Mouse (Mus musculus) cerebellum, postnatal 14 days (tissue): ENCODE data around the gene Vwa7.

ENCODE experiments used
- DNase-seq, 2 experiments: peaks; one replicate each; pipeline ENCODE4 v3.0.0; 2021; ENCODE audit warnings: mixed read lengths in 2 of 2

The Vwa7 gene

DNA sequence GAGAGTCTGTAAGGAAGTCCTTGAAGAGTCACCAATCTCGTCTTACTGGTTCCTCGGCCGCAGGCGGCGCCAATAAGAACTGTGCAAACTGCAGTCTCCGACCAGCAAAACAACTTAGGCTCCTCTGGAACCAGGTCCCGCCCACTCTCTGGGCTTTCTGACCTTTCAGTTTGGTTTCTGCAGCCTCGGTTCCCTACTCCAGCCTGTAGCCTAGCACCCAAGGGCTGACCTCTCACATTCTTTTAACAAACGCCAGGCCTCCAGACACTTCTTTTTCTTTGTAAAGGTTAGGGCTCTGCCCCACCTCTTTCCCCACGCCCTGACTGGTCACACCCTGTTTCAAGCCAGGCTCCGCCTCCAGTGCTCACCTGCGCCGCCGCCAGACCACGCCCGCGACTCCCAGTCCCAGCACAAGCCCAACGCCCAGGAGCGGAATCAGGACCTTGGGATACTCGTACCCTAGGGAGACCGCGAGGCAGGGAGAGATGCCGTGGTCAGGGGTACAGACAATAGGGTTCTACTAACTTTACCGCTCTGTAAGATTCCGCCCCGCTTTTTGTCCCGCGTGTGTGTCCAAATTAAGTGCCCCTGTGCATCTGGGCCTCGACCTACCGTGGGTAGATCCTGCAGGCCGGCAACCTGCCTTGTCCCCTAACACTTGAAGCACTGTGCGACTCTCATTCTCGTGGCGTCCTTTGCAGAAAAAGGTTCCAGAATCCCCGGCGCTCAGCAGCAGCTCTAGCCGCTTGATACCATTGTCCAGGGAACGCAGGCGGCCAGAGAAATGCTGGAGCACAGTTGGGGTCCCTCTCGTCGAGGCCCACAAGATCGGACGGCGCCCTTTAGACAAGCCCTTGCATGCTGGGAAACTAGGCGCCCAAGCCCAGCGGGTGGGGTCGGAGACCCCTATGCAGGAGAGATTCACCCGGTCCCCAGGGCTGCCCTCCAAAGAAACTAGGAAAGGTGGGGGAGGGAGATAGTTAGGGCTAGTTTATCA, 48.9 kb downstream of the Vwa7 start, which contains the start of gene Ly6g6c:
TSS of gene Ly6g6c (plus strand) at position 438 of the 997 bp plus-strand sequence.
- peak; percentile 57 to 63 for DNase-seq

DNA sequence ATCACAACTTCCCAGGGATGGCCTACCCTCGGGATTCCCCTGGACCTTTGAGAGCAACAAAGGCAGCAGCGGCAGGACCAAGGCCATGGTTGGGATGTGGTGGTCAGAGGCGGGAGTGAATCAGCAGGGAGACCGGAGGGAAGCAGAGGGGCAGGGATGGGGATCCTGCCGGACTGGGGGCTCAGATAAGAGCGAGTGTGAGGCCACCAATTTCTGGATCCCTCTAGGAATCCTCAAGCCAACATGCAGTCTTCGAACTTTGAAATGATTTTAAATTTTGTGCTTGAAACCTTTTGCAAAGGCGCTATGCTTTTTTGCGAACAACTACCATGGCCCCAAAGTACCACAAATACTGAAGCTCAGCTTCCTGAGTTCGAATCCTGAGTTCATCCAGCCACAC, 49.7 kb downstream of the Vwa7 start, which contains the start of gene Mpig6b:
TSS of gene Mpig6b (minus strand) at position 101 of the 400 bp plus-strand sequence.
- DNase-seq: peak in 1 of 2 experiments; percentile 15

DNA sequence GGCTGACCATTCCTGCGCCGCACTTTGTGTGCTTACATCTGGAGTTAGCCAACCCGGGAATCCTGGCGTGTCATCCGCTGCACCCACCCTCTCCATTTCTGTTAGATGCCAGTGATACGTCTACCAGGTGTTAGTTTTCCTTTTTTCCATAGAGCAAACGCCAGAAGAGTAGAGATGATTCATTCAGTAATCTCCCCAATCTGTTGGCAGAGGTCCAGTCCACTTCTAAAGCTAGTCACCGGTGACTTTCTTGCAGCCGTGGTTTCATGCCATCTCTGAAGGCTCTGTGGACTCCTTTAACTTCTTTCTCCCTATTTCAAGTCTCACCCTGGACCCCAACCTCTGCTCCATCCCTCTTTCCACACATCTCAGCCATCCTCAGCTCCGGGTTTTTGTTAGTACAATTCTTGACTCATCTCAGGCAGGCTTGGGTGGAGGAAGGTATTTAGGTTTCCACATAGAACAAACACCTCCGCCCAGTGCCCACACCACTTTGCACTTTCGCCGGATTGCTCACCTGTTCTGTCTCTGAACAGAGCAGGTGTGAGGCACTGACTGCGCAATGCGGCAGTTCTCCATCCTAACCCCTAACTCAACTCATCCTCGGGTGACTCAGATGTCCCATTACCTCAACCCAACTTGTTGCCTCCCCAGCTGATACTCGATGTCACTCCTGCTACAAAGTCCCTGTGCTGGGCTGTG, 52.0 kb downstream of the Vwa7 start:
- peak in 1 of 2 experiments; percentile 43 for DNase-seq

DNA sequence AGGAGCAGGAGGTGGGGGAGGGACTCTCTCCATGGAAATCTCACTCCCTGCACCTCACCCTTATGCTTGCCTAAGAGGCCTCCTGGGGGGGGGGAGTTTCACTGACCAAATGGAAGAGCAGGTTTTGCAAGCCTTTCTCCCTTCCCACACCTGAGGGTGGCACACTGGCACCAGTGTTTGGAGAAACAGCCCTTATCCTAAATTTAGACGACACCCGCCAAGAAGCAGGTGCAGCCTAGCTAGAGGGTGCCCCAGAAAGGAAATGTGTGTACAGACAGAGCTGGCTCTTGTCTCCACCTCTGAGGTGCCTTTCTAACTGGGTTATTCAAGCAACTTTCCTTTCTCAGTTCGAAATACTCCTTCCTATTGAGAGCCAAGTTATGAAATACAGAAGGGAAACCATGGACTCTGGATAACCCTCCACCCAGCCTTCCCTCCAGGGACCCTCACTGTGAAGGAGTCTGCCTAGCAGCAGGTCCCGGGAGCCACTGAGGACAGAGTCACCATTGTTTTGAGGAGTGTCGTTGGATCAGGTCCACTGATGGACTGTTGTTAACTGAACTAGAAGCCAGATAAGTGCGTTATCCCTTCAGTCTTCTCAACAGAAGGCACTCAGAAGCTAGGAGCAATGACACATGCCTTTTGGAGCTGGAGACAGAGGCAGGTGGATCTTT, 54.3 kb downstream of the Vwa7 start:
- DNase-seq: peak; percentile 87 to 90

DNA sequence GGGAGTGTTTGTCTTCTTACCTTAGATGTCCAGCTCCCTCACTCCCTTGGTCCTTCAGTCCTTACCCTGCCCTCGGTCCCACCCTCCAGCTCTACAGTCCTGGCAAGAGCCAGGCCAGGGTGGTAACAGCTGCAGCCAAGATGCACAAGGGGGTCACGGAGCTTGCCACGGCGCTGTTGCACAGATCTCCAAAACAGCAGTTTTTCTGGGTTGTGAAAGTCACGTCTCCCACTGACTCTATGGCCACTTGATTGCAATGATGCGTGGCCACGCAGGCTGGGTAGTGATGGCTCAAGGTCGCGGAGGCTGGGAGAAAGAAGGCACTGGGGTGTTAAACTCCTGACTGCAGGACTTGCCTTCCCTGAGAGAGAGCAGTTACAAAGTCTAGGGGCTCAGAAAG, 55.1 kb downstream of the Vwa7 start:
- peak; percentile 22 to 44 for DNase-seq

DNA sequence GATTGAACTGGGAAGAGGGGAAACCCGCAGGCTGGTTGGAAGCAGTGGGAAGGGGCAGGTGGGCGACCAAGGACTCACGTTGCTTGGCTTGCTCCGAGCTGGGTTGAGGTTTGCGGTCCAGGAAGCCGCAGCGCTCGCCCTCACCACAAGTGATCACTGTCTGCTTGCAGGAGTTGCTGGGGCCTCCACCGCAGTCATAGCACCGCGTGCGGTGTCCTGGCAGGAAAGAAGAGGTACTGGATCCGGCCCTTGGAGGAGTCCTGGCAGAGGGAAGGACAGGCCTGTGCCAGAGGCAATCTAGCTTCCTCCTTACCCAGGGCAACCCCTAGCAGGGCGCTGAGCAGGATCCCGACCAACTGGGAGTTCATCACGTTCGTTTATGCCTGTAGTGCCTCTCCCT, 57.7 kb downstream of the Vwa7 start:
- peak; percentile 80 to 88 for DNase-seq
